Mouse (Mus musculus): ENCODE data around the gene Fmod. TPM values are rescaled to one million over a fixed set of nuclear protein-coding genes. Genes with fewer than 3 reads are reported as not detected.

Gene Fmod
- total RNA-seq, 4 experiments from 2014 or later = 8.4 to 11.4 (median 10.1) TPM

DNA sequence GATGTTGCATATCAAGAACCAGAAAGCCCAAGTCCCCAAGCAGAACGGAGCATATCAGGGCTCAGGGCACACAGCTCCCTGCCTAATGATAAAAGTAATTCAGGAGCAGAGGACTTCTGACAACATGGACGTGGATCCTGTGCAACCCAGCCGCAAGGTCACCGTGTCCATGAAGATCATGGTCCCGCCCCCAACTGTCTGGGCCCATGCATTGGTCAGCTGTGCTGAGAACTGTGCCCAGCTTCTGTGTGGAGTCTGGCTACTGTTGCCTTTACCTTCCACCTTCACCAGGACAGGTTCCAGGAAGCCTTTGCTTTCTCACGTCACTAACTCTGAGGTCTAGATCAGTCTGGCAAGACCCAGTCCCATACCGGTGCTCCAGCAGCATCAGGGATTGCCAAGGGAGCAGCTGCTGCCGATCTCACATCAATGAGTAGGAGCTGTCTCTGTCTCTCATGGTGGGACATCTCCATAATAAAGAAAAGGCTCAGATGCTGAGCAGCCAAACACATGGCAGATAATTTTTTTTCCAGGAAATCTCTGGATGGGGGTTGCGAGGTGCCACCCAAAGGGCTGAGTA lies 18.7 kb downstream of the Fmod start:
- DNase-seq (ENCODE audit: low spot score in 2 of 2) = no peak

DNA sequence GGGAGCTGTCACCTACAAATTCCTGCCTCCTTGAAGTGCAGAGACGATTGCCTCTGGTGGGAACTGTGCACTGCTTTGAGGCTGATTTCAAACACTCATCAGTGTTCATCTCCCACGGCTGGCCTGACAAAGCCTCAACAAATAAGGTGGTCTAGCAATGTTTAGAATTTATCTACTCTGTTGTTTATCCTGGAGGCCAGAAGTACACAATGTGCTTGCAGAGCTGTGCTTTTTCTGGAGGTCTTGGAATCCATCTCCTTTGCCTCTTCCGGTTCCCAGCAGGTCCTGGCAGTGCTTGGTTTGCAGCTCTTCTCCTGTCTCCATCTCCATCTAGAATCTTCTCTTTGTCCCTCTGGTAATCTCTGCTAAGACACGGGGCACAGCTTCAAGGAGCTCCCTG lies 19.2 kb downstream of the Fmod start:
- DNase-seq (ENCODE audit: low spot score in 2 of 2) = no peak

DNA sequence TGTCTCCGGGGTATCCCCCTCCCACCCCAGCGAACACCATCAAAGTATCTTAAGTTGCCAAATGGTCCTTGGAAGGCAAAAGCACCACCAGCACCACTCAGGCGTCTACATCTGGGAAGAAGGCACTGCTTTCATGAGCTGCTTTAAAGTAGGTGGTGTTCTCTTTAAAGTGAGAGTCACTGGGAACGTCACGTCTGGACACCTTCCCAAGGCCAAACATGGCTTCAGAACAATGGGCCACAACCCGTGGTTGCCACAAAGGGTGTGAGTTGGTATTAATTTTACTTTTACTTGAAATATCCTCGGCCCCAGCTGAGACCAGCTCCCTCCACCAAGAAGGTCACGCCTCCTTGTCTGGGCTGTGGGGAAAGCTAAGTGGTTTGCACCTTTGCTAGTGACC lies 20.7 kb downstream of the Fmod start:
- DNase-seq (ENCODE audit: low spot score in 2 of 2) = no peak

DNA sequence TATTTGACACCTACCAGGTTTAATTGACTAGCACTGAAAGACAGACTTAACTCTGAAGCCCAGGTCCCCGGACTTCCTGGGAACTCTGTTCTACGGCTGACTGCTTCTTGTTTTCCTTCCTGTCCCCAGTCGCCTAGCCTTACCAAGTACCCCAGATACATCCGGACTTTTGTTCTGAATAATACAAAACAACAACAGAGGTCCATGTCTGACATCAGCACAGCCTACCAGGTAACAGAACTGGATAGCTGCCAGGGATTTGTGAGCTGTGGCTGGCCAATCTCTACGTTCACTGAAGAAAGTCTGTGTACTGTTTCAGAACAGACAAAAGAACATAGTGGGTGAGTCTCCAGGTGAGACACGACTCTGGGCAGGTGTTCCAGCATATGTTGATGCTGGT lies 21.8 kb downstream of the Fmod start:
- DNase-seq (ENCODE audit: low spot score in 2 of 2) = no peak

DNA sequence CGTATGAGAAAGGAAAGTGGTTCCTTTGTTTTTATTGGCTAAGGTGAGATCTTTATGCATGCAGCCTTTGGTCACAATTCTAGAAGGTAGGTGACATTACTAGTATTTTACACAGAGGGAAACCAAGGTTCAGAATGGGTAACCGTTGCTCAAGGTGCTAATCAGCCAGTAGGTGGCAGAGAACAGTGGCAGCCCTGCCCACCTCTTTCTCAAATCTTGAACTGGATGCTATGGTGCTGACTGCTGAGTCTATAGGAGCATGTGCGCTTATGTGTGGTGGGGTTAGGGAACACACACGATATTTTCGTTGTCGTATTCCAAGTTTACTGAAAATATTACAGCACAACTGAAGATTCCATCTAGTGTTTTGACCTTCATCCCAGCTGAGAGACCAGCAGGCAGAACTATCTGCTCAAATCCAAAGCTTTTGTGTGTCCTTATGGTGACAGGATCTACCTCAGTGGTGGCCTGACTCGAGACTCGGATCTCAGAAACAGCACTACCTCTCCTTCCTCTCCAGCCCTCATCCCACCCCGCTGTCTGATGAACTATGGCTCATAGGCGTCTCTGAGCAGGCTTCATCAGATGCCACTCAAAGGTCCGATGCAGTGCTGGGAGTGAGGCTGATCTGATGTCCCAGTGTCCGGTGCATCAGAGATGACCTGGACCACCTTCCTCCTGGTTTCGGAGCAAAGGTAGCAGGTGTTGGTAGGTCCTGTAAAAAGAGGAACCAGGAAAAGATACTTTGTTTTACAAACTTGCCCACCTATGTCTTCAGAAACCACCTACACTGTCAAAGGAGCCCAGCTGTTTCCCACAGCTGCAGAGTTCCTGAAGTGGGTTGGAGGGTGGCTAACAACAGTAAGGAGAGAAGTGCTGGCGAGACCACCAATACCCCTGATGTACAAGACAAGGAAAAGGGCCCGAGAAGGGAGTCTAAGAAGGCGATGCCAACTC lies 23.0 kb downstream of the Fmod start:
- no peak for DNase-seq (ENCODE audit: low spot score in 2 of 2)

DNA sequence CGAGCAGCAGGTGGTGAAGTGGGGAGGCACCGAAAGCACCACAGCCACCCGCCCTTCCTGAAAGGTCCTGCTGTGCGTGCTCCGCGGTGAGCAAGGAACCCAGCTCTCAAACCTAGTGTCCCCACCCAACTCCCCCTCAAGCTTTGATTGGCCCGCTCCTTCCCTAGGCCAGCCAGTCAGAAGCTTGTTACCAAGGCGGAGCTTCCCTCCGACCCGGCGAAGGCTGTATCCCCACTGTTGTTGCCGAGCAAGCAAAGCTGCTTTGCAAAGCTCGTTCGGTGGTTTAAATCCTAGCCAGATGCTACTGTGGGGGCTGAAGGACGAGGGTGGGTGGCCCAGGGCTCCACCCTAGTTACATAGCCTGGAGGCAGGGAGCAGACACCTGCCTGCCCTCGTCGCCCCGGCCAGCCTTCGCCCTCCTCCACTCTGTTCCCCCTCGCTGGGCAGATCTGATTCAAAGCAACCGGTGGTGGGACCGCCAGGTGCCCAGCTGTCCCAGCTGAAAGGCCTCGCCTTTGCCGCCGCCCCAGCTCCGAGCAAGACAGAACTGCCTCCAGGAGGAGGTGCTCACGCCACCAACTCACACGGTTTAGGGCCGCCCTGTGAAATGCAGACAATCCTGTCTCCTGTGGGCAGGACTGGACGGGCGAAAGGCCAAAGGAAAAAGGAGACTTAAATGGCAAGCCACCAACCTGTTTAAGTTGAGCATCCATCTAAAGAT lies 24.0 kb downstream of the Fmod start:
- DNase-seq (ENCODE audit: low spot score in 2 of 2) = peak; percentile 90

DNA sequence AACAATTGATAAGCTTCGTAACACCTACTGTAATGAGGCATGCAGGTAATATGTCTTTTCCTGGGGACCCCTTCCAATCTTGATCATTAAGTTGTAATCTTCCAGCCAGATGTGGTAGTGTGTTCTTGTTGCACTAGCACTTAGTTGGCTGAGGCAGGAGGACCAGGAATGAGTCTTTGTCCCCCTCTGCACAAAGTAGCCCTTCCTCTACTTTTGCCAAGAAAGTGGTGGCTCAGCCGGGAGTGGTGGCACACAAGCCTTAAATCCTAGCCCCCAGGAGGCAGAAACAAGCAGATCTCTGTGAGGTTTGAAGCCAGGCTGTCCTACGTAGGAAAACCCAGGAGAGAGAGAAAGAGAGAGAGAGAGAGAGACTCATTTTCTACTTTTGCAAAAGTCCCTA lies 24.9 kb downstream of the Fmod start:
- no peak for DNase-seq (ENCODE audit: low spot score in 2 of 2)

DNA sequence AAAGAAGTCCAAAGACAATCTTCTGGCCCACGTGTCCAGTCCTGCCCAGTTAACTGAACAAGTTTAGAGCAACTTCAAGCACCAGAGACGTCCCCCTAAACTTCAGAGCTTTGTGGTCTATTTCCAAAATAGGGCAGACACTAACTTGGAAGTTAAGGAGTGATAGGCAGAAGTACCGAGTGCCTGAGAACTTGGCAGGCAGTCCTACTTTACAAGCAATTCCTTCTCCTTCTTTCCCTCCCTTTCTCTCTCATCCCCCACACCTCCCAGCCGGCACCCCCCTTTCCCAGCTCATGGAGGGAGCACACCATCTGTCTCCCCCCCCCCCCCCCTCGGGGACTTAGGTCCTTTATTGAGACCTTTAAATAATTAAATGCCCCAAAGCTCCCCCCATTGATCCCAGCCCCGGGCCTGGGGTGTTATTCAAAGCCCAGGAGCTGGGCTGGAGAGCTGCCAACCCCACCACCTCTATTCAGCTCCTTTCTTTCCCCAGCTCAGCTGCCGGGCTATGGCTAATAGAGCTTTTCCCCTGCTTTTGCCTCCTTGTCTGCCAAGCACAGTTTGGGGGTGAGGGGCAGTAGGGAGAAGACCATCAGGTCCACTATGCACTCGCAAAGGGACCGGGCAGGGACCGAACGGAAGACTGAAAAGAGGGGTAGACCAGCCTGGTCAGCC lies 25.5 kb downstream of the Fmod start:
- DNase-seq (ENCODE audit: low spot score in 2 of 2) = peak in 1 of 2 experiments; percentile 42

DNA sequence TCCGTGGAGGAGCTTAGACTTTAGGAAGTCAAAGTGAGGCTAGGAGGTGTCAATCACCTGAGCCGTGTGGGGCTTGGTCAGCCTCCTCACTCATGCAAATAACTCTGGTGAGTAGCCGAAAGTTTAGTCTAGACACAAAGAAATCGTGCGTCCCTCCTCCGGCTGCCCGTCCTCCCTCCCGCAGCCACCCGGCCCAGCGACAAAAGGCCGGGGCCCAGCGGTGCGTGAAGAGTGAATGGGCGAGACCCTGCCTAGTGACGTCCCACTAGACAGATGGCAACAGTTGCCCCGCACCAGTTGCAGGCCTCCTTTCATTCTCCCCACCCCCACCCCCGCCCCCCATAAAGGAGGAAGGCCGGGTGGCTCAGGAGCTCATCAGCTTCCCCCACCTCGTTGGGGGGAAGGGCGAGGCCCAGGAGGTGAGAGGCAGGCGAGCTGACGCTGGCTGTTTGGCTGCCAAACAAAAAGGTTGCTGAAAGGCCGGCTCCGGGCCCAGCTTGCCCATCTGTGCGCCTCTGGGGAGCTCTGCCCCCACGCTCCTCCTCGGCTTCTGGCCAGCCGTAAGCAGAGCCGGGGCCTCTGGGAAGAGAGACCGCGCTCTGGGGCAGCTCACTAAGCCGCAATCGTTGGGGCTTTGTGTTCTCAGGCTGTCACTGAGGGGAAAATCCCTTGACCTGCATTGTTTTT lies 26.2 kb downstream of the Fmod start:
- DNase-seq (ENCODE audit: low spot score in 2 of 2) = peak; percentile 58 to 59

DNA sequence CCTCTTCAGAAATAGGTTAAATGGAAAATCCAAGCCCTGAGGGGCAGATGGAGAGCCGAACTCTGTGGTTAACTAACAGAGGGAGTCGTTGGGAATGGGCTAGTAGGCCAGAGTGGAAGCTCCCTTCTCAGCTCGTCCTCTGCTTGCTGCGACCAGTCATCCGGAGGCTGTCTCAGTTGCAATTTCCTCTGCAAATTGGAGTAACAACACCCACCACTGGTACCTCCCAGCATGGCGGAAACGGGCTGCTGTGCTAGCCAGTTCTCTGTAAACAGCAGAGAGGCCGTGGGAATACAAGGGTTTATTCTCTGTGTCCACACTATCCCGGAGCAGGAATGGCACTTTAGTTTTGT lies 26.7 kb downstream of the Fmod start:
- peak in 1 of 2 experiments; percentile 24 for DNase-seq (ENCODE audit: low spot score in 2 of 2)

DNA sequence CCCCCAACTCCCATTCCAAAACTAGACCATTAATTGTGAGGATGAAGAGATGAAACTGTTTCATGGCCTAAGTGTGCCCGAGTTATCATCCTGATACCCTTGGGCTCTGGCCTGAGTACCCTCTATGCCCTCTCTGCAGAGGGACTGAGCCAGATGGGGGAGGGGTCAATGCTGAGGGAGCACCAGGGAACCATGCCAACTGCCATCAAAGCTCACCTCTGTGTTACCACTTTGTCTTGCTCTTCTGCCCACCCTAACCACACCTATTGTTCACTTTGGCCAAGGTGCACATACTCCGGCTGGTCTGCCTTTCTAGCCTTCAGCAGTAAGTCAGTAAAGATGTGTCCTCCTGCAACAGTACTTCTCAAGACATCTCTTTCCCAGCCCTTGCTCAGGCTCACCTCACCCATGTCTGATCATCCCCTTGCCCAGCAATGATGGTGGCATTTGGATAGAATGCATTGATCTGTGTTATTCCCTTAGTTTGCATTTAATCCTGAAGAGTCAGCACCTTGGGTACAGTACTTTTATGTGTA lies 27.3 kb downstream of the Fmod start:
- DNase-seq (ENCODE audit: low spot score in 2 of 2) = no peak

DNA sequence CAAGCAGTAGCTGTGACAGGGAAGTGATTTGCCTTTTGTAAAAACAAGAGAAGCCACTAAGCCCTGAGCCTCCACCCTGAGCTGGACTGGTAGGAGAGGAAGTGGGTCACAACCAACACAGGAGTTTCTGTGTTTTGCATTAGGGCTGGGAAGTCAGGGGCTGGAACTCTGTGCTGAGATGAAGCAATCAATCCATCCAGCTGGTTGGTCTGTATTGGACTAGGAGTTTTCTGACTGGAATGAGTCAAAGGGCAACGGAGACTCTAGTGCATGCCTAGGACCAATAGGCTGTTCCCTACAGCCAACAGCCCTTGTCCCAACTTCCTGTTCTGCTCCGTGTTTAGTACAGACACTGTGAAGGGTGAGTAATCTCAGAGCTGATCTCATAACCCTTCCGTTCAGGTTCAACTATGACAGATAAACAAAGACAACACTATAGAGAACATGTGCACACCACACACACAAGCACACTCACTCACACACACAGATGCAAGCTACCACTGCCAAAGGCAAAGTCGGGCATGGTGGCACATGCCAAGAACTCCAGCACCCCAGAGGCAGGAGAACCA lies 28.3 kb downstream of the Fmod start:
- no peak for DNase-seq (ENCODE audit: low spot score in 2 of 2)

DNA sequence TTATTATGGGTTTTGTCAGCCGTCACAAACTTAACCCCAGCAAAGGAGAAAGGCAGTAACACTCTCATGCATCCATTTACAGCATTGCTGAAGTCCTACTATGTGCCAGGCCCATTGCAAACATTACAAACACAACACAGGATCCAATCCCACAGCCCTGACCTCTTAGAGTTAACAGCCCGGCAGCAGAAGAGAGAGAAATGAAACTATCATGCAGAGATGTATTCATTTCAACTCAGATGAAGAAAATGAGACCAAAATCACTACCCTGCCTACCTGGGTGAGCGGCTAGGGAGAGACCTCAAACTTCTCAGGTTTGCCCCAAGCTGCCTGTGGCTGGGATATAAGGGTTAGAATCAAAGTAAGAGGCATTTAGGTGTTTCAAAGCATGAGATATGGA lies 29.5 kb downstream of the Fmod start:
- no peak for DNase-seq (ENCODE audit: low spot score in 2 of 2)

DNA sequence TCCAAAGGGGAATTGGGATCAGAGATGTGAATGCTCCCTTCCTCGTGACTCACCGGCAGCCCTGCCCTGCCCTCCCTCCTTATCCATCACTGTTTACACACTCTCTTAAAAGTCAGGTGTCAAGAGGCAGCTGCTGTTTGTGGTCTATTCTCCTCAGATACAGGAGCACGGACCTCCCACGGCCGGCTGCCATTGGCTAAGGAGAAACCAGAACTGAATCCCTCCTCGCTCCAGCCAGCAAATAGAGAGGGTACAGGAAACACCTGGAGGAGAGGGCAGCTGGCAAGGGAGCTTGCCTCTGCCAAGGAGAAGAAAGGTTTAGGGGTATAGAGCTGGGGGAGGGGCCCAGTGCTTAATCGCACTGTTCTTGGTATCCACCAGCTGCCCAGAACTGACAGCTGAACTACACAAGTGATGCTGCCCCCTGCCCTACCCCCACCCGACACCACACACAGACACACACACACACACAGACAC lies 30.1 kb downstream of the Fmod start:
- DNase-seq (ENCODE audit: low spot score in 2 of 2) = no peak

DNA sequence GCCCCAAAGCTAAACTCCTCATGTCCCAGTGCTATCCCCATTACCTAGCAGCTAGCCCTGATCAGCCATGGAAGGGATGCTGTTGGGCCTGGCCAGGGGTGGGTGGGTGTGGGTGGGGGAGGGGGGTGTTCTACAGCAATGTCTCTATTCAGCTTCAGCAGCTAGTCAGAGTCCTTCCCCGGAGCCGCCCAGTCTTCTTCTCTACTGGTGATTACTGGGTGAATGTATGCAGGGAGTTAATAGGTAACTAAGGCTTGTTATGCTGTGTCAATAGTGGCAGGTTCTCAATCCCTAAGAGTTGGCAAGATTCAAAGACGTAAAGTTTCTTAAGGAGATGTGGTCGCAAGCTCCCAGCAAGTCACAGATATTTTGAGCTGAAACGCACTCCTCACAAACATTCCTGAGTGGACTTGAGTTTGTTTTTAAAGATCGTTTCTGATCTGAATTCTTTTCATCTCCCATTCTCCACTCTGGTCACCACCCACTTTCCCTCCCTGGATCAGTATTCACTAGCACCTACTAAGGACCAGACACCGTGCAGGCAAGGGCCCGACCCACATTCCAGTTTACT lies 33.1 kb downstream of the Fmod start:
- no peak for DNase-seq (ENCODE audit: low spot score in 2 of 2)

DNA sequence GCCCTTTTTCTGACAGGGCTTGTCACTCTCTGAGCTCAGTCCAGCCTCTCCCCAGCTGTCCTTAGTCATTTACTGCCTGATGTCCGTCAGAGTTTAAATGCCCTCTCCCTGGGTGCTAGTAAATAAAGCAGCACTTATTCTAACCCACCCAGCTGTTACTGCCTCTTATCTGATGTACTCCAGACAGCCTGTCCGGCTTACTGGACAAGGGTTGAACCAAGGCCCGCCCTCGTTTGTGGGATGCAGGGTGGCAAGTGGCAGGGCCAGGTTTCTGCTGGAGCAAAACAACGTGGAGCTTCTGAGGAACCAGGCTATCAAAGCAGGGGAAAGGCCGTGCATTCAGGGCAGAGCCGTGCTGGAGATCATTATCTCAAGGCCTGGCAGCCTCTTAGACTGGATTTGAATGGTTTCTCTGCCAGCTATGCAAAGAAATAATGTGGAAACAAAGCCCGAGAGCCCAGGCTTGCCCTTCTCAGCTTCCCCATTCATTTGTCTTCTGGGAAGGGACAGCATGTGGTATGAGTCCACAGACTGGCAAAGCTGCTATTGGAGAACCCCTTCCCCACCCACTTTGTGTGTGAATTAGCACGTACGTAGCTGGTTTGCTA lies 34.5 kb downstream of the Fmod start:
- no peak for DNase-seq (ENCODE audit: low spot score in 2 of 2)

DNA sequence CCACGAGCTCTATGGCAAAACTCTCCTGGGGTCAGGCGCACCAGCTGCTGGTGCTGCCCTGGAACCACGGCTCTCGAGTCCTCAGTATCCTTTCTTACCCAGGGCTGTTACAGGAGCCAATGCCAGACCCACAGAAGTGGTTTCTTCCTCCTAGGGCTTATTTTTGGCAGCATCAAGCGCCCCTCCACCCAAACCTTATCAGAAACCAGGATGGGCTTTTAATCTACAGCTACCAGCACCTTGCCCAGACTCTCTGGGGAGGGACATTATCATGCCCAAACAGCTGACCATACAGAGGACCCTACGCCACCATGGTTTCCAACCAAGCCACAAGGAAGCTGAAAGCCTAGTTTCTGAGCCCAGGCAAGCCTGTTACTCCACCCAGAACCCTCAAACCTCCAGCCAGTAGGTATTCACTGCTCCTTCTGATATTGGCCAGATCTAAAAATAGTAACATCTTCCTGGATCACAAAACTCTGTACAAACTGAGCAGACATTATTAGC lies 36.1 kb downstream of the Fmod start:
- DNase-seq (ENCODE audit: low spot score in 2 of 2) = no peak

DNA sequence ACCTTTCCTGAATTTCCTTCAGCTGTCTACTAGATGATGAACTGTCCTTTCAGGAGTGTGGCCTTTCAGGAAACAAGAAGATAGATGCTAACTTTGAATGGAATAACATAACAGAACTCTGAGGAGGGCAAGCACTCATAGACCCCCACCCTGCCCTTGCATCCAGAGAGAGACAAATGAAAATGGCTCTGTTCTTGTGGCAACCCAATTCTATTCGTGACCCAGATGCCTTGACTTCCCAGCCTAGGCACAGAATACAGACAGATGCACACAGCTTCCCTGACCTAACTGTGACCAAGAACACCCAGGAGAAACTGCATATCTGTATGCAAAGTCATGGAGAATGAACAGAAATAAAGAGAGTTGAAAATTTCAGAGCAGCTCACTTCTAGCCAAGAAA lies 36.6 kb downstream of the Fmod start:
- no peak for DNase-seq (ENCODE audit: low spot score in 2 of 2)

DNA sequence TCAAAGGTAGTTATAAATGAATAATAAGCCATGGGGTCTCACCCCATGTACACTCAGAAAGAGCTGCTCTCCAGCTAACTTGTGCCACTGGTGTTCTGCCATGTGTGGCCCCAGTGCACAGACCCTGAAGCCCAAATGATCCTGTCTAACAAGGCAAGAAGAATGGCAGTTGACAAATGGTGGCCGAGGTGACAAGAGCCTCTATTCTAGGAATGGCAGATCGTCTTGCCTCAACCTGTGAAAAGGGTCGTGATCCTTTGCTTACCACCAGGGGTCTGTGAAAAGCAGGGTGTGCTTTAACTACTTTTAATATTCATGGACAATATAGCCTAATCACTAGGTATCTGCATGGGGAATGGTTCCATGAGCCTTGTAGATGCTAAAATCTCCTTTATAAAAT lies 37.1 kb downstream of the Fmod start:
- no peak for DNase-seq (ENCODE audit: low spot score in 2 of 2)

All from layer of hippocampus, adult 8-10 months (tissue).